Mouse (Mus musculus) adipocyte (in vitro differentiated cells): ENCODE results near the gene Gm3012.
"Not testable (repeated sequence)": the region's sequence is repeated elsewhere in the genome, so short reads cannot be mapped to it uniquely, and the experiment has no call there.

ENCODE experiments used
- DNase-seq: peaks from one replicate; pipeline ENCODE4 v3.0.0-alpha.2; 2016; ENCODE audit warnings: low spot score

Gm3012 gene

GRCm38 (mm10) chr14:3634212-3634611 lies at the start of gene Gm3012:
Gene Gm3012, plus strand, starts transcription at chr14:3634512.
- not testable (repeated sequence) for DNase-seq

GRCm38 (mm10) chr14:3651730-3652129 lies 17.4 kb downstream of the Gm3012 start, which contains the start of gene Gm3020:
Gene Gm3020, plus strand, starts transcription at chr14:3652030.
- DNase-seq: not testable (repeated sequence)

GRCm38 (mm10) chr14:3688483-3688882 lies 54.2 kb downstream of the Gm3012 start, which contains the start of gene Gm3043:
Gene Gm3043, plus strand, starts transcription at chr14:3688783.
- DNase-seq: not testable (repeated sequence)
